Mouse (Mus musculus) left cerebral cortex, adult 2 months (tissue): ENCODE measurements around the gene Ugt1a1. TPM values are rescaled to one million over a fixed set of nuclear protein-coding genes. Genes with fewer than 3 reads are reported as not detected.

ENCODE experiments used
- DNase-seq, 2 experiments: peaks; one replicate each; pipeline ENCODE4 v3.0.0; 2021 to 2022; ENCODE audit warnings: low spot score in 2 of 2, mixed read lengths in 1 of 2; ENCODE audit errors: extremely low spot score in 1 of 2
- H3K27ac ChIP-seq: fragments of 200-600 bp; 2 replicates; pipeline ENCODE4 v1.8.1; 2022
- H3K4me3 ChIP-seq: fragments of 200-600 bp; 2 replicates; pipeline ENCODE4 v1.8.1; 2022
- CTCF ChIP-seq: fragments of 200-600 bp; IDR thresholded peaks from 2 replicates; pipeline ENCODE4 v1.8.1; 2022; ENCODE audit warnings: antibody characterized with exemption, mild to moderate bottlenecking, moderate library complexity
- intact Hi-C: fragments of 180-260 bp; cut with DNase I; formaldehyde crosslinking; loops from one replicate; pipeline ENCODE4 v1.15.1; 2025
- total RNA-seq, 2 experiments: library from RNA; stranded (reverse); gene quantifications; 2 replicates each; pipeline ENCODE4 v1.2.3; 2021

Ugt1a1 gene
- total RNA-seq, 2 experiments from 2014 or later = 0.32 TPM; not detected in 1

DNA sequence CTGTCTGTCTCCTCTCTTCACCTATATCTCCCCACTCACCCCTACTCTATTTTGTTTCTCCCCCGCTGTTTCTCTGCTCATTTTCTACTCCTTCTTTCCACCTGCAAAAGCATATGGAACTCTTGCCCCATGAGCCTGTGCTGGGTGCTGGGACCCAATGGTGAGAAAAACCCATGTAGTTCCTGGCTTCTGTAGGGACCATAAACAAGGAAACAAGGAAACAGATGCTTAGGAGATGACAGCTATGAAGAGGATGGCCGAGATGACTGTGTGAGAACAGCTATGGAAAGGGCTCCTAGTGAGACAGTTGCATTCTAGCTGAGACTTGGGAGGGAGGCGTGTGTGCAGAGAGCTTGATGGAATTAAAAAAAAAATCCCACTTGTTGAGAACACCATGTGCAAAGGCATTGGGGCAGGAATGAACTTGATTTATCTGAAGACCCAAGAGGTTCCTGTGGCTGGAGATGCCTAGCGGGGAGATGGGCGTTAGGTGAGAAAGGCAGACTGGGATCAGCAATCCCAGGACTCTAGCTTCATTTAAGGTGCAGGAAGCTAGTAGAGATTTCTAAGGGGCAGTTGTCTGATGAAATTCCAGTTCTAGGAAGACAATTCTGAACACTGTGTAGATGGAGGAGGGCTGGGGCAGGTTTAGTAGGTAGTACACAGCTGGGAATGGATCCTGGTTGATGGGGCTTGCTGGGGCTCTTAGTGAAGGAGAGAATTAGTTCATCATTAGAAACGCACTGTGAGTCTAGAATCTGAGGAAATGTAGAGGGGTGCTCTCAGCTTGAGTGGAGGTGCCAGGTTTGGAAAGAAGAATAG, 19.4 kb downstream of the Ugt1a1 start:
- intact Hi-C loops = no loop called here
- TF ChIP-seq CTCF = no peak
- Histone ChIP-seq H3K27ac (no peak overlapping the region), H3K4me3 (no peak overlapping the region)
- DNase-seq = no peak

- intact Hi-C loops = no loop called here
- Histone ChIP-seq H3K27ac (no peak overlapping the region), H3K4me3 (no peak overlapping the region)
- DNase-seq = no peak
- TF ChIP-seq CTCF = no peak
These were observed 20.2 kb downstream of the Ugt1a1 start for GRCm38 (mm10) chr1:88231803-88232499.

- intact Hi-C loops = no loop called here
- TF ChIP-seq CTCF = no peak
- DNase-seq = no peak
- Histone ChIP-seq H3K4me3 (no peak overlapping the region), H3K27ac (no peak overlapping the region)
These were observed 21.1 kb downstream of the Ugt1a1 start for GRCm38 (mm10) chr1:88232664-88233380.

- no peak for DNase-seq
- TF ChIP-seq CTCF = no peak
- no peak overlapping the region for H3K27ac ChIP-seq
- H3K4me3 ChIP-seq = no peak overlapping the region
- intact Hi-C loops = no loop called here
These were observed 21.9 kb downstream of the Ugt1a1 start for GRCm38 (mm10) chr1:88233421-88234247.

DNA sequence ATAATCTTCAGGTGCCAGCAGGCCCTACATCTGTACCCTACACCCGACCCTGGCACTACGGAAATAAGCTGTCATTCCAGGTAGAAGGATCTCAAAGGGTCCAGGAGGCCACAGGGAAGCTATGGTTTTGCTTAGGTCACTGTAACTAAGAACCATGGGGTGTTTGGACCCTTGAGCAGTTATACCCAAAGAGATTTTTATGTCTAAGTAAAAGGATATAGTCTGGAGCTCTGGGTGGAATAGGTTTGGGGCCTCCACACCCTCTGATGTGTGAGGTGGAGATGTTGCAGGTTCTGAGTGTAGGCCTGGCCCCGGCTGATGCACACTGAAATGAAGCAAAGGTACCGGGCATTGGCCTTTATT, 22.5 kb downstream of the Ugt1a1 start:
- no peak for TF ChIP-seq CTCF
- intact Hi-C loops = no loop called here
- Histone ChIP-seq H3K27ac (no peak overlapping the region), H3K4me3 (no peak overlapping the region)
- no peak for DNase-seq

- Histone ChIP-seq H3K27ac (no peak overlapping the region), H3K4me3 (no peak overlapping the region)
- TF ChIP-seq CTCF = no peak
- intact Hi-C loops = no loop called here
- DNase-seq = no peak
These were observed 22.9 kb downstream of the Ugt1a1 start for GRCm38 (mm10) chr1:88234646-88235045.

DNA sequence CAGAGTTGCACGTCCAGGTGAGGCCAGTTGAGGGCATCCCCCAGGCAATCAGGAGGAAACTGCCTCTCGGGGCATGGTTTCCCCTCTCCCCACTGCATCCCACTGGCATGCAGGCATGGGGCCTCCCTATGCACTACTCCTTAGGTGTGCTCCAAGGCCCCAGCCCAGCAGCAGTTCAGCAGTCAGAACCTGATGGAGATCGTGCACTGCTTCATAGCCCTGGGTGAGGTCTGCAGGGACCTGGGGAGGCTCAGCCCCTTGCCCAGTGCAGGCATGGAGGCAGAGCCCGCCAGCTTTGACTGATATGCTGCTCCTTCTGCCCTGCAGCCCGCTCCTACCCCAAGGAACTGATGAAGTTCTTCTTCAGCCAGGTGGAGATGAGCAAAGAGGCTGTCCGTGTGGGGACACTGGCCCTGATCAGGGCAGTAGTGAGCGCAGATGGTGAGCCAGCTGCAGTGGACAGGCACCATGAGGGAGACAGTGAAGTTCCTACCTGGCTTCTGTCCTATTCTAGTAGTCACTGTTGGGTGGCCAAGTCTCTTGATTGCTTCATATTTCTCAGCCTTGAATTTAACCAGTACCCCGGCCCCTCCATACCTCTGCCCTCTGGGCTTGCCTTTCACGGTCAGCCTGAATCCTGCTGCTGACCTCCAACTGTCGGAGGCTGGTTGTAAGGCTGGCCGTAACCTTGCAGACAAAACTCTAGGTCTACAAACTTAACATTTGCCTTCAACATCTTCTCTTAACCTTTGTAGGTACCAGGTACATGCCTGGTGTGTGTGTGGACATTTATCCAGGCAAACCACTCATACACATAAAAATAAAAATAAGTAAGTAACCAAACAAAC, 23.5 kb downstream of the Ugt1a1 start:
- TF ChIP-seq CTCF = no peak
- no peak overlapping the region for H3K27ac ChIP-seq
- no peak overlapping the region for H3K4me3 ChIP-seq
- intact Hi-C loops = no loop called here
- no peak for DNase-seq

DNA sequence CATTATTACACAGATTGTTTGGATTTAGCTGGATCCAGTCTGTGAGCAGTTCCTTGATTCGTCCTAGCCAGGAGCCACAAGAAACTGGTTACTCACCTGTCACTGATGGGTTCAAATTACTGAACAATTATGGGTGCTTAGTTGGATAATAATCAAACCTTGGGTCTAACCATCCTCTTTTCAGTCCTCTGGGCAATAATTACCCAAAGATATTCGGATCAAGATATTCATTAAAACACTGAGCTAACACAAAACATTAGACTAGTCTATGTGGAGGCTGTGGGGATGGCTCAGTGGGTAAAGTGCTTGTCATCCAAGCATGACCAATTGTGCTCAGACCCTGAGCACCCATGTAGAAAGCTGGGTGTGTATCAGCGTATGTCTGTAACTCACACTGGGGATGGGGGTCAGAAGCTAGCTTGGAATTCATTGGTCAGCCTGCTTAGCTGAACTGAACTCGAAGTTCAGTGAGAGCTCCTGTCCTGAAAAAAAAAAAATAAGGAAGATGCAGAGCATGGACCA, 24.2 kb downstream of the Ugt1a1 start:
- TF ChIP-seq CTCF = no peak
- Histone ChIP-seq H3K27ac (no peak overlapping the region), H3K4me3 (no peak overlapping the region)
- intact Hi-C loops = no loop called here
- no peak for DNase-seq

DNA sequence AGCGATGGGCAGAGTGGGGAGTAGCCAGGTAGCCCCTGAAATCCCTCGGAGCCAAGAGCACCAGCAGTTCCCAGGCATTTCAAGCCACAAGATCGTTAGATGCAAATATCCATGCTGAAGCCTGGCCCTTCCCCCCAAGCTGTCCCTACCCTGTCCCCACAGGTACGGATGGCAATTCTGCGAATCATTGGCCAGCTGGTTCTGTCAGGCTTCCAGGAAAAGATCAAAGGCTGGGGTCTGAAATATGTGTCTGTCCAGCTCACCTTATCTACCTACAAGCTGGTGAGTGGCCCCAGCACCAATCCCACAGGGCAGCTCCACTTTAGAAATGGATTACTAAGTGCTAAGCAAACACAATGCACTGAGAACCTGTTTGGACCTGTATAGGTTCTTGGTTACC, 25.6 kb downstream of the Ugt1a1 start:
- no peak overlapping the region for H3K4me3 ChIP-seq
- intact Hi-C loops = no loop called here
- no peak for TF ChIP-seq CTCF
- DNase-seq = no peak
- H3K27ac ChIP-seq = no peak overlapping the region

GRCm38 (mm10) chr1:88238771-88239170, 27.0 kb downstream of the Ugt1a1 start:
- TF ChIP-seq CTCF = no peak
- intact Hi-C loops = no loop called here
- no peak overlapping the region for H3K27ac ChIP-seq
- no peak for DNase-seq
- H3K4me3 ChIP-seq = no peak overlapping the region
